Mouse (Mus musculus) CH12.LX (cell line): Measurements from ENCODE around the gene Atn1. TPM values are rescaled to one million over a fixed set of nuclear protein-coding genes. Genes with fewer than 3 reads are reported as not detected.
A peak's percentile ranks its signal among the peaks of the same experiment; 100 is the strongest.

Experiments
- DNase-seq: peaks from one replicate; pipeline ENCODE4 v3.0.0-alpha.2; 2013; ENCODE audit errors: extremely low read depth
- H3K27ac ChIP-seq: 2 replicates; pipeline ENCODE4 v1.5.1; 2012; ENCODE audit warnings: low read depth, mild to moderate bottlenecking, control low read depth, moderate library complexity; ENCODE audit not compliant: insufficient read depth
- H3K27me3 ChIP-seq: replicated peaks from 2 replicates; pipeline ENCODE3; 2012; ENCODE audit warnings: inconsistent platforms
- H3K36me3 ChIP-seq, 2 experiments: replicated peaks in 1 of 2; 2 replicates each; pipeline versions ENCODE3 to v1.6.1; 2012; ENCODE audit warnings: inconsistent platforms in 1 of 2, low read length in 1 of 2, mild to moderate bottlenecking in 1 of 2, mixed read lengths in 1 of 2, moderate library complexity in 1 of 2; ENCODE audit not compliant: control insufficient read depth in 1 of 2, insufficient read depth in 1 of 2
- H3K4me1 ChIP-seq, 2 experiments: 2 replicates each; pipeline ENCODE4 v1.6.1; 2012; ENCODE audit warnings: inconsistent platforms in 1 of 2, moderate library complexity in 1 of 2; ENCODE audit not compliant: insufficient read depth in 2 of 2, control insufficient read depth in 1 of 2
- H3K4me2 ChIP-seq: 2 replicates; pipeline ENCODE4 v1.6.1; 2012; ENCODE audit warnings: low read depth, mild to moderate bottlenecking, control low read depth; ENCODE audit not compliant: poor library complexity, insufficient read depth, severe bottlenecking
- H3K4me3 ChIP-seq, 3 experiments: fragments of 150-350 bp in 1 of 3; sonication (generic) in 1 of 3; replicated peaks in 1 of 3; 2 replicates each; pipeline versions ENCODE3 to v1.5.1; 2011 to 2012; ENCODE audit warnings: low read depth in 2 of 3, low read length in 2 of 3, mild to moderate bottlenecking in 2 of 3, moderate library complexity in 2 of 3, control low read depth in 1 of 3, improper control_type of control experiment in 1 of 3, inconsistent platforms in 1 of 3, mixed read lengths in 1 of 3; ENCODE audit not compliant: poor library complexity in 1 of 3
- H3K79me2 ChIP-seq: replicated peaks from 2 replicates; pipeline ENCODE4 v1.6.1; 2012; ENCODE audit warnings: mild to moderate bottlenecking, moderate library complexity; ENCODE audit not compliant: control insufficient read depth, poor library complexity, insufficient read depth, severe bottlenecking; ENCODE audit errors: extremely low read depth
- H3K9ac ChIP-seq: 2 replicates; pipeline ENCODE4 v1.6.1; 2012; ENCODE audit warnings: low read depth, mild to moderate bottlenecking, control low read depth, moderate library complexity; ENCODE audit not compliant: insufficient read depth
- H3K9me3 ChIP-seq: replicated peaks from 2 replicates; pipeline ENCODE3; 2012; ENCODE audit warnings: low read length, inconsistent platforms, mixed read lengths
- BHLHE40 ChIP-seq: IDR thresholded peaks from 2 replicates; pipeline ENCODE4 v1.6.1; 2011; ENCODE audit warnings: mild to moderate bottlenecking, low read depth, low read length, improper control_type of control experiment
- CHD1 ChIP-seq: IDR thresholded peaks from 2 replicates; pipeline ENCODE4 v1.6.1; 2012; ENCODE audit warnings: low read depth, low read length, improper control_type of control experiment, inconsistent platforms
- CHD2 ChIP-seq: IDR thresholded peaks from 2 replicates; pipeline ENCODE4 v1.6.1; 2011; ENCODE audit warnings: low read length, improper control_type of control experiment
- CTCF ChIP-seq, 2 experiments: IDR thresholded peaks in 1 of 2; conservative IDR thresholded peaks in 1 of 2; 2 replicates each; pipeline ENCODE4 v1.5.1; 2011 to 2012; ENCODE audit warnings: low read depth in 2 of 2, low read length in 2 of 2, improper control_type of control experiment in 1 of 2, inconsistent platforms in 1 of 2, mild to moderate bottlenecking in 1 of 2, moderate library complexity in 1 of 2
- E2F4 ChIP-seq: IDR thresholded peaks from 2 replicates; pipeline ENCODE4 v1.6.1; 2011; ENCODE audit warnings: low read depth, low read length, improper control_type of control experiment; ENCODE audit not compliant: insufficient replicate concordance
- ELF1 ChIP-seq: IDR thresholded peaks from 2 replicates; pipeline ENCODE4 v1.6.1; 2014; ENCODE audit warnings: low read depth, mild to moderate bottlenecking, inconsistent platforms, low read length, improper control_type of control experiment
- EP300 ChIP-seq: IDR thresholded peaks from 2 replicates; pipeline ENCODE4 v1.6.1; 2011; ENCODE audit warnings: low read length, improper control_type of control experiment
- ETS1 ChIP-seq: conservative IDR thresholded peaks from 2 replicates; pipeline ENCODE4 v1.6.1; 2012; ENCODE audit warnings: low read depth, mild to moderate bottlenecking, inconsistent platforms, low read length, improper control_type of control experiment, moderate library complexity
- GABPA ChIP-seq: IDR thresholded peaks from 2 replicates; pipeline ENCODE4 v1.6.1; 2012; ENCODE audit warnings: low read depth, low read length, improper control_type of control experiment, inconsistent platforms; ENCODE audit not compliant: insufficient replicate concordance
- HCFC1 ChIP-seq: IDR thresholded peaks from 2 replicates; pipeline ENCODE4 v1.6.1; 2012; ENCODE audit warnings: low read depth, mild to moderate bottlenecking, inconsistent platforms, low read length, improper control_type of control experiment
- IRF4 ChIP-seq: IDR thresholded peaks from 2 replicates; pipeline ENCODE4 v1.6.1; 2014; ENCODE audit warnings: low read depth, mild to moderate bottlenecking, inconsistent platforms, low read length, improper control_type of control experiment
- JUN ChIP-seq: IDR thresholded peaks from 2 replicates; pipeline ENCODE4 v1.6.1; 2011; ENCODE audit warnings: low read depth, mild to moderate bottlenecking, low read length, improper control_type of control experiment, moderate library complexity; ENCODE audit not compliant: insufficient read depth
- JUND ChIP-seq: conservative IDR thresholded peaks from 2 replicates; pipeline ENCODE4 v1.6.1; 2011; ENCODE audit warnings: low read depth, low read length, improper control_type of control experiment
- KAT2A ChIP-seq: IDR thresholded peaks from 2 replicates; pipeline ENCODE4 v1.6.1; 2012; ENCODE audit warnings: low read length, improper control_type of control experiment, inconsistent platforms; ENCODE audit not compliant: insufficient replicate concordance
- MAFK ChIP-seq: IDR thresholded peaks from 2 replicates; pipeline ENCODE4 v1.6.1; 2011; ENCODE audit warnings: low read length, improper control_type of control experiment; ENCODE audit not compliant: insufficient replicate concordance
- MAX ChIP-seq: IDR thresholded peaks from 2 replicates; pipeline ENCODE4 v1.6.1; 2011; ENCODE audit warnings: low read length, improper control_type of control experiment
- MAZ ChIP-seq: IDR thresholded peaks from 2 replicates; pipeline ENCODE4 v1.6.1; 2012; ENCODE audit warnings: low read depth, mild to moderate bottlenecking, inconsistent platforms, low read length, improper control_type of control experiment, moderate library complexity
- MEF2A ChIP-seq: IDR thresholded peaks from 2 replicates; pipeline ENCODE4 v1.6.1; 2014; ENCODE audit warnings: low read depth, mild to moderate bottlenecking, inconsistent platforms, low read length, improper control_type of control experiment, borderline replicate concordance
- MXI1 ChIP-seq: IDR thresholded peaks from 2 replicates; pipeline ENCODE4 v1.6.1; 2011; ENCODE audit warnings: mild to moderate bottlenecking, low read depth, low read length, improper control_type of control experiment
- MYC ChIP-seq: IDR thresholded peaks from 2 replicates; pipeline ENCODE4 v1.6.1; 2011; ENCODE audit warnings: low read depth, mild to moderate bottlenecking, improper control_type of control experiment, low read length
- NELFE ChIP-seq: IDR thresholded peaks from 2 replicates; pipeline ENCODE4 v1.6.1; 2011; ENCODE audit warnings: low read depth, low read length, improper control_type of control experiment
- NRF1 ChIP-seq: IDR thresholded peaks from 2 replicates; pipeline ENCODE4 v1.6.1; 2014; ENCODE audit warnings: low read depth, mild to moderate bottlenecking, inconsistent platforms, low read length, improper control_type of control experiment, moderate library complexity
- PAX5 ChIP-seq: IDR thresholded peaks from 2 replicates; pipeline ENCODE4 v1.6.1; 2012; ENCODE audit warnings: low read length, inconsistent platforms, mixed read lengths
- POLR2A ChIP-seq: IDR thresholded peaks from 2 replicates; pipeline ENCODE4 v1.6.1; 2011; ENCODE audit warnings: low read depth, mild to moderate bottlenecking, improper control_type of control experiment, low read length
- POLR2AphosphoS2 ChIP-seq: IDR thresholded peaks from 2 replicates; pipeline ENCODE4 v1.6.1; 2011; ENCODE audit warnings: low read depth, low read length, improper control_type of control experiment
- RAD21 ChIP-seq: IDR thresholded peaks from 2 replicates; pipeline ENCODE4 v1.6.1; 2011; ENCODE audit warnings: low read depth, mild to moderate bottlenecking, low read length, improper control_type of control experiment, moderate library complexity
- RCOR1 ChIP-seq: conservative IDR thresholded peaks from 2 replicates; pipeline ENCODE4 v1.6.1; 2012; ENCODE audit warnings: low read depth, mild to moderate bottlenecking, inconsistent platforms, low read length, improper control_type of control experiment
- SIN3A ChIP-seq: IDR thresholded peaks from 2 replicates; pipeline ENCODE4 v1.6.1; 2012; ENCODE audit warnings: low read length, improper control_type of control experiment, inconsistent platforms
- SMC3 ChIP-seq: IDR thresholded peaks from 2 replicates; pipeline ENCODE4 v1.6.1; 2011; ENCODE audit warnings: low read depth, low read length, improper control_type of control experiment
- TBP ChIP-seq: conservative IDR thresholded peaks from 2 replicates; pipeline ENCODE4 v1.6.1; 2011; ENCODE audit warnings: low read depth, low read length, improper control_type of control experiment
- TCF12 ChIP-seq: IDR thresholded peaks from 2 replicates; pipeline ENCODE4 v1.6.1; 2014; ENCODE audit warnings: low read depth, mild to moderate bottlenecking, inconsistent platforms, low read length, improper control_type of control experiment
- UBTF ChIP-seq: IDR thresholded peaks from 2 replicates; pipeline ENCODE4 v1.6.1; 2012; ENCODE audit warnings: low read depth, mild to moderate bottlenecking, inconsistent platforms, low read length, improper control_type of control experiment, moderate library complexity
- USF1 ChIP-seq: IDR thresholded peaks from 2 replicates; pipeline ENCODE4 v1.6.1; 2014; ENCODE audit warnings: low read depth, mild to moderate bottlenecking, inconsistent platforms, low read length, improper control_type of control experiment
- USF2 ChIP-seq: conservative IDR thresholded peaks from 2 replicates; pipeline ENCODE4 v1.6.1; 2011; ENCODE audit warnings: low read depth, low read length, improper control_type of control experiment
- ZC3H11A ChIP-seq: IDR thresholded peaks from 2 replicates; pipeline ENCODE4 v1.6.1; 2012; ENCODE audit warnings: low read depth, mild to moderate bottlenecking, inconsistent platforms, low read length, improper control_type of control experiment
- ZKSCAN1 ChIP-seq: IDR thresholded peaks from 2 replicates; pipeline ENCODE4 v1.6.1; 2012; ENCODE audit warnings: low read depth, inconsistent platforms, low read length, improper control_type of control experiment, borderline replicate concordance
- ZMIZ1 ChIP-seq: IDR thresholded peaks from 2 replicates; pipeline ENCODE4 v1.6.1; 2012; ENCODE audit warnings: low read depth, mild to moderate bottlenecking, inconsistent platforms, low read length, improper control_type of control experiment
- ZNF384 ChIP-seq: IDR thresholded peaks from 2 replicates; pipeline ENCODE4 v1.6.1; 2012; ENCODE audit warnings: low read depth, low read length, improper control_type of control experiment, inconsistent platforms
- dilution Hi-C: fragments of 300-500 bp; cut with MboI; formaldehyde crosslinking; loops from 2 replicates; pipeline ENCODE4 v1.14.3; 2020; ENCODE audit warnings: low sequenced_read_pairs; ENCODE audit not compliant: extremely low pct_unique_long_range_greater_than_20kb, extremely low pct_ligation_motif_present
- in situ Hi-C: fragments of 300-500 bp; cut with MboI; formaldehyde crosslinking; loops from 3 replicates; pipeline ENCODE4 v1.14.3; 2019; ENCODE audit warnings: low sequenced_read_pairs, low pct_ligation_motif_present, low pct_unique_long_range_greater_than_20kb, mixed read lengths
- polyA plus RNA-seq: library from polyadenylated mRNA; unstranded; fragments of >175 nt; gene quantifications from 2 replicates; pipeline ENCODE4 v1.2.1, GENCODE M21; 2012; ENCODE audit warnings: low read depth; ENCODE audit not compliant: insufficient read length
- total RNA-seq, 2 experiments: library from RNA; depleted of rRNA; stranded (reverse); fragments of 300-350 nt in 1 of 2; fragments of >200 nt in 1 of 2; gene quantifications; 2 replicates each; pipeline ENCODE4 v1.2.3; 2012 to 2014

The Atn1 gene
- total and polyA plus RNA-seq, 3 experiments = 1.7 to 35.1 (median 4.6) TPM

DNA sequence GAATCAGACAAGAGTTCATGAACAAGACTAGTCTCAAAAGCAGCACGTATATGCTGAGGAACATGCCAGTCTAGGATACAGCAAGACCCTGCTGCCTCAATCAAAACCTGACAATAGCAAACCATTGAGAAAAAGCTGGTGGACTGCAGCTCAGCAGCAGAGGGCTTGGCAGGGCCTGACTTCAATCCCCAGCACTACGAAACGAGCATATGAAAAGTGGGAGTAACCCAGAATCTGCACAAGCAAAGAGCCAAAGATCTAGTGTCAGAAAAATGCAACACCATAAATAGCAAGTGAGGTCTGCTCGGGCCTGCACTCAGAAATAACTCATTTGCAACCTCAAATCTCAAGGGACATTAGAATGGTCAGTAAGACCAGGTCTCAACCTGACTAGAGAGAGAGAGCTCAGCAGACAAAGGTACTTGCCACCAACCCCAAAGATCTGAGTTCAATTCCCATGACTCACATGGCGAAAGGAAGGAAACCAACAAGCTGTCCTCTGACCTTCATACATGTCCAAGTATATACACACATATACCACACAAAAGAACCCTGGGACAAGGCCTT, 50.2 kb downstream of the Atn1 start:
- DNase-seq = peak; percentile 71
- H3K9me3 ChIP-seq = no peaks in the 10 kb centered on the region
- peak overlapping the region; percentile 30; the same call in 1 of the 2 replicates for H3K9ac ChIP-seq
- dilution Hi-C loops (no loop called here), in situ Hi-C loops (no loop called here)
- H3K4me1 ChIP-seq = peaks cover 31 to 63% of the 10 kb centered on the region in 2 experiments
- TF ChIP-seq E2F4 (no peak), POLR2AphosphoS2 (peak; percentile 31; the same call in 1 of the 2 replicates), TBP (no peak), MEF2A (peak; percentile 99), CHD1 (no peak), ELF1 (no peak), EP300 (peak; percentile 41), ZKSCAN1 (no peak), MAX (no peak), CTCF (conservative IDR thresholded peaks at IDR 0.05 in 1 of 2, IDR thresholded peaks at IDR 0.05 in 1 of 2; ENCODE audit: low read depth in 2 of 2, low read length in 2 of 2) (no peak), HCFC1 (no peak; the same call in 1 of the 2 replicates), SIN3A (0 out of 2 replicates have a peak, but pooled peaks have one; percentile 17), KAT2A (0 out of 2 replicates have a peak, but pooled peaks have one; percentile 31), IRF4 (peak; percentile 78), PAX5 (no peak), NELFE (no peak), USF1 (no peak), UBTF (no peak), GABPA (no peak), POLR2A (no peak; the same call in 1 of the 2 replicates), RCOR1 (no peak), RAD21 (no peak), TCF12 (0 out of 2 replicates have a peak, but pooled peaks have one; percentile 26), ZNF384 (no peak), MAFK (no peak), MYC (peak; percentile 32; the same call in 1 of the 2 replicates), SMC3 (no peak), MAZ (no peak), JUN (peak; percentile 72; the same call in 1 of the 2 replicates), BHLHE40 (peak; percentile 71), MXI1 (peak; percentile 67; the same call in 1 of the 2 replicates), CHD2 (peak; percentile 23; the same call in 1 of the 2 replicates), ZMIZ1 (peak; percentile 52; the same call in 1 of the 2 replicates), USF2 (no peak), NRF1 (no peak), ETS1 (no peak; the same call in 1 of the 2 replicates), JUND (0 out of 2 replicates have a peak, but pooled peaks have one; percentile 15), ZC3H11A (no peak)
- peak overlapping the region; percentile 60 for H3K4me2 ChIP-seq
- no peaks in the 10 kb centered on the region for H3K27me3 ChIP-seq
- H3K36me3 ChIP-seq = peaks cover 64 to 86% of the 10 kb centered on the region in 2 experiments
- H3K4me3 ChIP-seq = no peak overlapping the region
- H3K27ac ChIP-seq = peak overlapping the region; percentile 86
- H3K79me2 ChIP-seq = peaks cover 65% of the 10 kb centered on the region
